Mouse (Mus musculus) lung, postnatal 25 days (tissue): ENCODE measurements around the gene Atp6v1b1.

ENCODE experiments used
- DNase-seq: peaks from one replicate; pipeline ENCODE4 v3.0.0; 2022; ENCODE audit warnings: low spot score

Gene Atp6v1b1

DNA sequence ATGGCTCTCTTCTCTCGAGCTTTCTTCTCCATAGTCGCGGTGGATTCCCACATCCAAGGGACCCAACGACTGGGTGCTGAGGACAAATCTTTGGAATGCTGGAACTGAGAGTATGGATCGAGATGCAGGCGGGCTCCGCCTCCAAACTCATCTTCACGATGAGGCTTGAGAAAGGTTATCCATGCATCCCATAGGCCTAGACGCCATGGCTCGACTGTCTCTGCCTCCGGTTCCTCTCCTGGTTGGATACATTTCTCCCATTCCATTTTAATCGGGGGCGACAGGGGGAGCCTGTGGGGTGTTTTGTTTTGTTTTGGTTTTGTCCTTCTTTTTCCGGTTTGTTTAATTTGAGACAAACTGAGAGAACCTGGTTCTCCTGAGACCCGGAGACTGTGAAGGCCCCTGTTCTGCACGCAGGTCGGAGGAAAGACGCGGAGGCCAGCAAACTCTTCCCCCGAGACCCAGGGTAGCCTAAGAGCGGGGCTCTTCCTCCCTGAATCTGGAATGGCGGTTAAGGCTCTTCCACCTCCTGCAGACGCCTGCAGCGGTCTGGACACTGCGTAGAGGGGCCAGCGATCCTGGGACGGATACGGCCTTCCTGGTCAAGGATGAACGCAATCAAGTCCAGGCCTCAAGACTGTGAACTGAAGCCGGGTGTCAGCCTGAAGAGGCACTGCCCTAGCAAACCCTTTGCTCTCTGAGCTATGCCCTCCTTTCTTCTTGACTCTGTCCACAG, 27.2 kb upstream of the Atp6v1b1 start:
- no peak for DNase-seq

DNA sequence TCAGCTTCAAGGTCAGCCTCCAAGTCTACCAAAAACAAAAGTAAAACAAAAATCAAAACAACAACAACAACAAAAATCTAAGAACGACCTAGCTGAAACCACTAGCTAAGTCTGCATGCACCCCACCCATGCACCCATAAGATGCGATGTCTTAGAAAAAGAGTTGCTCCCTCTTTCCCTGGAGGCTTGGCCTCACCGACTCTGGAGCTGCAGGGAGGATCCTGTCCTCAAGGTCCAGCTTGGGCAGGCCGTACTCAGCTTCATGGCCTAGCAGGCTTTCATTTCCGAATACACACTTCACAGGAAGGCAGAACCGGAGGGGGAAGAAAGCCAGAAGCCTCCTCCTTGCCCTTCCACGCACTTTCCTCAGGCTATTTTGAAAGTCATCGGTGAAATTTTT, 25.8 kb upstream of the Atp6v1b1 start:
- no peak for DNase-seq

DNA sequence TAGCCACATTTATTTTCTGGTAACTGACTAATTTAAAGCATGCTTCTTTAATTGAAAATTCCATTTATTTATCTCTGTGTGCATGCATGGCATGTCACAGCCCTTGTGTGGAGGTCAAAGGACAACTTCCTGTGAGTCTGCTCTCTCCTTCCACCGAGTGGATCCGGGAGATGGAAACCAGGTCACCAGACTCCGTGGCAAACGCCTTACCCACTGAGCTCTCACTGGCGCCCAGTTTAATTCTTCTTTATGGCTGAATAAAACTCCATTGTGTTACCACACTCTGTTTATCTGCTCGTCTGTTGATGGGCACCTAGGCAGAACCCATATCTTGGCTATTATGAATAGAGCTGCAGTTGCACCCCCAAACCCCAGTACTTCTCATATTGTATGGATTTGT, 20.3 kb upstream of the Atp6v1b1 start:
- DNase-seq = no peak

DNA sequence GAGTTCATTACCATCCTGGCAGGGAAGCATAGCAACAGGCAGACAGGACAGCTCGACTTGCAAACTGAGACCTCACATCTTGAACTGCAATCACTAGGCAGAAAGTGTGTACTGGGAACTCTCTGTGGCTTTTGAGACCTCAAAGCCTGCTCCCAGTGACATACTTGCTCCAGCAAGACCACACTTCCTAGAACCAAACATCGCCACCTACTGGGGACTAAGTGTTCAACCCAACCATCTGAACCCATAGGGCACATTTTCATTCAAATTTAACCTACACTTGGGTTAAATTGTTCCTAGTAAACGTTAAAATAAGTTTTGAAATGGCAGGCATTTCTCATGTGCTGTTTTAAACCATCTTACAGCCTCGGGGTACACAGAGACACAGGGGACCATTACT, 15.6 kb upstream of the Atp6v1b1 start:
- DNase-seq = no peak

DNA sequence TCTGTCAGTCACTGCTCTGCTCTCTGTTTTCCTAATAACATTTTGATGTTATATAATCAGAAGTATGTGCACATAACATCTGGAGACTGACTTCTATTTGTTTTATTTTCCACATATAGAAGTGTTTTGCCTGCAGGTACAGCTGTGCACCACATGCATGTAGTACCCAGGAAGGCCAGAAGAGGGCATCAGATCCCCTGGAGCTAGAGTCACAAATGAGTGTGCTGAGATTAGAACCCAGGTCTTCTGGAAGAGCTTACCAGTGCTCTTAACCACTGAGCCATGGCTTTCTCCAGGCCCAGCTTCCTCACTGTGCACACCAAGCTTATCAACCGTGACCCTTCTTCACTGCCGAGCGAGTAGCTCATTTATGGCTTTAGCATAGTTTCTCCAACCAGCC, 14.3 kb upstream of the Atp6v1b1 start:
- DNase-seq = no peak

DNA sequence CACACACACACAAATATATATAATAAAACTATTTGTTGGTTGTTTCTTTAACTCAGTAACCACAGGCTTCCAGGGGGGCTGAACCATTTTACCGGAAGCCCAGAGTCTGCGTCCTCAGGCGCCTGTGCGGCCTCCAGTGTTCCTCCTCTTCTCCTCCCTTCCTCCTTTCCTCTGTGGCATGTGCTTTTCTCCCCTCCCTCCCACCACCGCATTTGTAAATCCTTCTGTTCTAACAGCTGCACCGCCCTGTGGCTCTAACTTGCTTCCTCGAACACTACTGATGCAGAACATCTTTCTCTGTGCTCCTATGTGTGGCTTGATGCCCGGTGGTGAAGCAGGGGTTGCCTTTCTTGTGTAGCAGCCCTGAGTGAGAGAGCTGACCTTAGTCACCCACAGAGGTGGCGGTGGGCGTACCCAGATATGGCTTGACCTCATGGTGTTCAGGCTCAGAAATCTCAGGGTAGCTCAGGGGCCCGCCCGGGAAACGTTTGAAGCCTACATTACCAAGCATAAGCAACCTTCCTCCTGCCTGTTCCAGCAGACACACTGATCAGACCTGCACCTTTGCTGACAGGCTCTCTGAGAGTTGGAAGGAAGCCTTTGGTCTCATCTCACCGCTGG, 13.3 kb upstream of the Atp6v1b1 start:
- DNase-seq = no peak

DNA sequence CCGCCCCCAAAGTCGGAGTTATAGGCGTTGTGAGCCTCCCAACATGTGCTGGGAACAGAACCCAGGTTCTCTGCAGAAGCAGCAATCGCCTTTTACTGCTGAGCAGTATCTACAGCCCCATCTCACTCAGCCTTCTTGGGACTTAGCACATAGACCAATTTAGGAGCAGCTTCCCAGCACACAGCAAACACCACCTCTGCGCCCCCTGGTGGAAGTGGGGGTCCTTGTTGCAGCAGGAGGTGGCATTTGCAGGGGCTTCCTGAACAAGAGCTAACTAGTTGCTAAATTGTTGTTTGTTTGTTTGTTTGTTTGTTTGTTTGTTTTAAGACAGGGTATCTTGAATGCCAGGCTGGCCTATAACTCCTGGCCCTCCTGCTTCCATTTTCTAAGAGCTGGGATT, 11.7 kb upstream of the Atp6v1b1 start:
- peak; percentile 62 for DNase-seq

DNA sequence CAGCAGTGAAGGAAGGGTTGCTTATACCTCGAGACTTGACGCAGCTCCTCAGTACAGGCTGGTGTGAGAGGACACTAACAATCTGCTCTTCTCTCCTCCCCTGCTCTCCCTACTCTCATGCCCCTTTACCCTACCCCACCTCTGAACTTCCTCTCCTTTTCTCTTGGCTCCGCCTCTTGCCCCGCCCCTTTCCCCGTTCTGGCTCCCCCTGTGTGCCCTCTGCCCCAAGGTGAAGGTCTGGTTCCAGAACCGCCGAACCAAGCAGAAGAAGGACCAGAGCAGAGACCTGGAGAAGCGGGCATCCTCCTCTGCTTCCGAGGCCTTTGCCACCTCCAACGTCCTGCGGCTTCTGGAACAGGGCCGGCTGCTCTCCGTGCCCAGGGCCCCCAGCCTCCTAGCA, 5.5 kb upstream of the Atp6v1b1 start:
- DNase-seq = no peak

DNA sequence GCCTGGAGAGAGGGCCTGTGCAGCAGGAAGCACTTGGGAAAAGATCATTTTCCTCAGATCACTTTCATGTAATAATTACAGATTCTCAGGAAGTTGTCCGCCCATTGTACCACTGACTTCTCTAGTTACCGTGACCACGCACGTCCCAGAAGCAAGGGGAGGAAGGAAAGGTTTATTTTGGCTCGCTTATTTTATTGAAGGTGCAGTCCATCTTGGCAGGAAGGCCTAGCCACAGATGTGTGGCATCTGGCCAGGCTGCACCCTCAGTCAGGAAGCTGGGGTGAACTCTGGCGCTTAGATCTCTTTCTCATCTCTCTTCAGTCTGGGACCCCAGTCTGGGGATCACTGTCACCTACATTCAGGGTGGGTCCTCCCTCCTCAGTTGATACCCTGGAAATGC, 4.2 kb upstream of the Atp6v1b1 start:
- no peak for DNase-seq

DNA sequence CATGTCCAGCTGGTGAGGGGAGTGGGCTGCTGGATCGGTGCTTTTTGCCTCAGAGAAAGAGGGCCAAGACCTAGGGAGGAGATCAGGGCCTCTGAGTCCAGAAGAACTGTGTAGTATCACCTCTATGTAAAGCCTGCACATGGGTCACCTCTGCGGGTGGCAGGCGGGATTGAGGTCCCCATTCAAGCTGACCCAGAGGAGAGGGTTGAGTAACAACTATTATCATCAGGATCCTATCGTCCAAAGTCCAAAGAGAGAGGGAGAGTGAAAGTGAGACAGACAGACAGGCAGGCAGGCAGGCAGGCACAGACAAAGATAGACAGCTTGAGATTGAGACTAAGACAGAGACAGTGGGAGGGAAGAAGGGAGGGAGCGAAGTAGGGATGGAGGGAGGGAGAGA, 422 bp downstream of the Atp6v1b1 start:
- no peak for DNase-seq

DNA sequence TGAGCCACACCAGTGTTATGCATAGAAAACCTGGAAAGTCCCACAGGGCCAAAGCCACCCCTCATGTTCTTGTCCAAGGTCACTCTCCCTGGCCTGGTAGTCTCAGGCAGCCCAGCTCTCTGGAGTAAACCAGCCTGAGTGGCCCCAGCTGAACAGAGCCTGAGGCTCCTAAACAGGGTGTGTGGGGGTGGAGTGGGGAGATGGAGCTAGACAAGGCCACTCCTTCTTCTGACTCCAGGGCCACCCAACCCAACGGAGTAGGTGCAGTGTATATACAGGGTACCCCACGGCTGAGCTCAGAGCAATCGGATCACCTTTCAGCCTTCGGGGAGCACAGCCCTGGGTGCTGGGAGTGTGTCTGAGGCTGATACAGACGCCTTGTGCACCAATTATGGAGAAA, 1.3 kb downstream of the Atp6v1b1 start:
- no peak for DNase-seq

DNA sequence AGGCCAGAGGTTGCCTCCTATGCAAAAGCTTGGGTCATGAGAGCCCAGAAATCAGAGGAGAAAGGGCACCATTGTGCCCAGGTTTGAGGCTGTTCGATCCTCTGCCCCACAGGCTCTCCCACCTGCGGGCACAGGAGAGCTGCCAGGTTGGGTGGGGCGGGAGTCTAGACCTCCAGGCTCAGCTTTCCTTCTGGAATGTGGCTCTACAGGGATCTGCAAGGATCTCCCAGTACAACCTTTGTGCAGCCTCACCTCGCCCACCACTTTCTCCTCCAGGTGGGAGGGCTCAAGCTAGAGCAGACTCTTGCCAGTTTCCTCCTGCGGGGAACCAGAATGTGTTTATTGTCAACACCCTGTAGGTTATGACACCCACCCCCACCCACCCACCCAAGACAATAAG, 1.8 kb downstream of the Atp6v1b1 start:
- DNase-seq = peak; percentile 21

DNA sequence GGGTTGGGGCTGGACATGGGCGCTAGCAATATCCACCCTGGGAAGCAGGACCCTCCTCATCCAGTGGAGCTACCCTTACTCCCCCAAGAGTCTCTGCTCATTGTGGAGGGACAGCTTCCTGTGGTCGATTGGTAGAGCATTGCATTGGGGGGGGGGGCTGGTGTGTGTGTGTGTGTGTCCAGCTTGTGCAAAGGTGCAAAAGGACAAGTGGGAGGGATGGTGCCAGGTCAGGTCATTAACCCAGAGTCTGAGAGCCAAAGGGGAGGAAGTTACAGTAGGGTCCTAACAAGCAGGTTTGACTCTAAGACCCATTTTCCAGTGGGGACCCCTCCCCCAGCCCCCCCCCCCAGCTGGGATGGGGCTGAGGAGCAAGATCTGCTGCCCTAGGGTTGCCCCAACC, 2.7 kb downstream of the Atp6v1b1 start:
- no peak for DNase-seq

DNA sequence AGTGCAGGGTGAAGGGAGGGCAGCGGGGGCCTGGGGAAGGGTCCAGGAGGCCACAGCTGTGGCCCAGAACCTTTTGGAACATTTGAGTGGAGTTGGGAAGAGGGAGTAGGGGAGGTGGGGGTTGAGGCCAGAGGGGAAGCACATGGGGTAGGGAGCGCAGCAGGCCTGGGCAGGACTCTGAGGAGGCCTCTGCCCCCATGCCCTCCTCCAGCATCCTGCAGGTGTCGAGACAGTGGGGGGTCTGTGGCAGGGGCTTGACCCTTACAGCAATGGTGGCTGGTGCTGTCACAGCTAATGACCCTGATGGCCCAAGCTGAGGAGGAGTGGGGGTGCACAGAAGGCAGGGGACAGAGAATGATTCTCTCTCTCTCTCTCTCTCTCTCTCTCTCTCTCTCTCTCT, 6.5 kb downstream of the Atp6v1b1 start:
- no peak for DNase-seq

DNA sequence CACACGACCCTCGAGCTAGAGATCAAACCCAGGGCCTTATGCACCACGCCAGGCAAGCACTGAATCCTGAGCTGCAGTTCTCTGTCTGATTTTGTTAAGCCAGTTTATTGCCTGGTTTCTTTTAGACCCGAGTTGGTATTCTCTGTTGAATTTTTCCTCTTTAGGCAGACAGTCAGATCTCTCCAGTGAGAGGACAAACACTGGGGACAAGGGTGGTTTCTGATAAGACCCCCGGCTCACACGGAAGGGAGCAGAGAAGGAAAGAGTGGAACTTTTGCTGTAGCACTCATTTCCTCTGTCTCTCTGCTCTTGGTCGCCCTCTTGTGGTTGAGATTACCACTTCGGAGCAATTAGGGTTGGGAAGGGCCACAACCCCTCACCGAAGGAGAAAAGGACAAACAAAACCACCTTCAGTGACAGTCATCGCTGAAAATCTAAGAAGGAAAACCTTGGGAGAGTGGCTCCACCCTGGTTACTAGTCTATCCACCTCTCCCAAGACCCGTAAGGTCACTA, 7.4 kb downstream of the Atp6v1b1 start:
- peak; percentile 54 for DNase-seq

DNA sequence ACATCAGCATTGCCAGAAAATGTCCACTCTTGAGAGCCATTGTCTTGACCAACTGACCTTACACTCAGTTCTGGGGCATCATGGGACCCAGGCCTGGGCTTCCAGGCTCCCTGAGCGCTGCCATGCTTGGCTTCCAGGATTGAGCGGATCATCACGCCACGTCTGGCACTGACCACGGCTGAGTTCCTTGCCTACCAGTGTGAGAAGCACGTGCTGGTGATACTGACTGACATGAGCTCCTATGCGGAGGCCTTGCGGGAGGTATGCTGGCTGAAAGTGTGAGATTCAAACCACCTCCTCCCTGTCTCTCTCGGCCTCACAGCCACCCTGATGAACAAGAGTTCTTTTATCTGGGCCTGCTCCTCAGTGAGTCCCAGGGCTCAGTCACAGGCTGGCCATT, 13.3 kb downstream of the Atp6v1b1 start:
- DNase-seq = no peak

DNA sequence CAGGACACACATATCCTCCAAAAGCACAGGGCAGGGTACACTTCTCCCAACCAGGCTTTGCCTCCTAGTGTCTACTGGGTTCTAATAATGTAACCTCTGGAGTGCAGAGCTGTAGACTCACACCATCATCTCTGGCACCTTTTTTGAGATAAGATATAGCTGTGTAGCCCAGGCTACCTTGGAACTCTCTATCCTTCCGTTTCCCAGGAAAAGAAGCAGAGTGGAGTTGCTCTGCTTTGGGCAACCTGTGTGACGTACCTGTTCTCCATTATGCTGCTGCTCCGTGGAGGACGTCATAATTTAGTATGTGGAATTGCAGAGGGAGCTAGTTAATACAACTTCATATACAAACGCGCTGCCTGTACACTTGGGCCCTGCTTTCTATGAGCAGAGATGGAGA, 19.6 kb downstream of the Atp6v1b1 start, which contains the start of gene Ankrd53:
Gene Ankrd53, plus strand, starts transcription at position 301 of the 400 bp plus-strand sequence.
- DNase-seq = no peak

DNA sequence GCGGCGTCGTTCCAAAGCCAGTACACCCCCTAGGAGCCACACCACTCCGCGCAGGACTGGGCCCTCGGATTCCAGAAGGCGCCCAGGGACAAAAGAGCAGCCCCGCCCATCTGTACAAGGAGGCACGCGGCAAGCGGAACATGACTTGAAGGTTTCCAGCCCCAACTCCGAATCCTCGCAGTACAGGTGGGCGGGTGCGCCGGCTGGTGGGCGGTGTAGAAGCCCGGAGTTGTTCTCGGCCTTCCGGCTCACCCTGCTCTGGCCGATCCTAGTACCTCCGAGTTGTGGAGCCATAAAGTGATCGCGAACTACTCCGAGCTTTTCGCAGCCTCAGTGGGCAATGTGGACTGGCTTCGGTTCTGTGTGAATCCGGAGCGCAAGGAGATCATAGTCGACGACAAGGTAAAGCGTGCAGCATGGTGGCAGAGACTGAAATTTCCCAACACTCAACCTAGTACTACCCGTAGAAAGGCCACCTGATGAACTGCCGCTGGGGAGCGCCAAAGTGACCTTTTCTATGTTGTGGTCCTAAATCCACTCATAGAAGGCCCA, 20.2 kb downstream of the Atp6v1b1 start:
- no peak for DNase-seq

DNA sequence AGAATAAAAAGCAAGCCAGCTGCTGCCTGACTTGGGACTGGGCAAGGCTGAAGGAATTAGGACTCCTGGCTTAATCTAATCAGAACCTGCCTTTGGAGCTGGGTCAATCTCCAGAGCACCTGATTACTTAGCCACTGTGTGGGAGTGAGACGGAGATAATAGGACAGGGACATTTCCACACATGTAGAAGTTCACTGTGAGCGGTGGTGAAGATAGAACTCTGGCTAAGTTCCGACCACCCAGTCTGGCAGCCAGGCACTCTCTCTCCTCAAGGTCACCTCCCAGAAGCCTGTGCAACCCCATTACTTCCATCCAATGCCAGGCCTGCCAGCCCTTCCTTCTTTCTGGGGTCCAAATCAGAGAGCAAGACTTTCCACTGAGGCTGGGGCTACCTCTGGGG, 24.2 kb downstream of the Atp6v1b1 start:
- DNase-seq = no peak

DNA sequence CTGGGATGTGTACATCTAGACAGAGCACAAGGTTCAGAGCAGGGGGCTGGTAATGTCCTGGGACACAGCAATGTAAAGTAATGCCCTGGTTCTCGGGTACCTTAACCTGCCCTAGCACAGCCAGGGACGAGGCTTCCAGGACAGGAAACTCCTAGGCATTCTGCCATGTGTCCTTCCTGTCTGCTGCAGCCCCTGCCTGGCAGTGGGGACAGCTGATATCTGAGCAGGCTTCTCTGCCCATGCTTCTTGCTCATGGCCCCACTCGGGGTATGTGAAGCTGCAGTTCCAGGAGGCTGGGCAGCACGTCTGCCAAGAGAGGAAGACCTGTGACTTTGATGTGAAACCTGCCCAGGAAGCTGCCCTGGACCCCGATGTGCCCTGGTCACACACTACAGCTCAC, 25.7 kb downstream of the Atp6v1b1 start:
- DNase-seq = no peak

DNA sequence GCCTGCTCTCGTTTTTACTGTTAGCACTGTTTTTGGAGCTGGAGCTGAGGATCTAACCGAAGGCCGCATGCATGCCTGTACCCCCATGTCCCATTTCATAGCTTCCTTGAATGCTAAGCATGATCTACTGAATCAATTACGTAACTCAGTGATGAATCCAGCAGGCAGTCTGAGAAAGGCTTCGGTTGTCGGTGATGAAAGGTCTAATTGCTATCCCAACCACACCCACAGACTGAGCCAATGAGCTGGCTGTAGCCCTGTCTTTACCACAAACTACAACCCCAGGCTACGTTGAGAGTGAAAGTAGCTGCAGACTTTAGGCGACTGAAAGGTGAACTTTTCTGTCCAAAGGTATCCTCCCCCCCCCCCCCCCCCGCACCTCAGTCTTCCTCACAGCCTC, 31.3 kb downstream of the Atp6v1b1 start:
- DNase-seq = no peak

DNA sequence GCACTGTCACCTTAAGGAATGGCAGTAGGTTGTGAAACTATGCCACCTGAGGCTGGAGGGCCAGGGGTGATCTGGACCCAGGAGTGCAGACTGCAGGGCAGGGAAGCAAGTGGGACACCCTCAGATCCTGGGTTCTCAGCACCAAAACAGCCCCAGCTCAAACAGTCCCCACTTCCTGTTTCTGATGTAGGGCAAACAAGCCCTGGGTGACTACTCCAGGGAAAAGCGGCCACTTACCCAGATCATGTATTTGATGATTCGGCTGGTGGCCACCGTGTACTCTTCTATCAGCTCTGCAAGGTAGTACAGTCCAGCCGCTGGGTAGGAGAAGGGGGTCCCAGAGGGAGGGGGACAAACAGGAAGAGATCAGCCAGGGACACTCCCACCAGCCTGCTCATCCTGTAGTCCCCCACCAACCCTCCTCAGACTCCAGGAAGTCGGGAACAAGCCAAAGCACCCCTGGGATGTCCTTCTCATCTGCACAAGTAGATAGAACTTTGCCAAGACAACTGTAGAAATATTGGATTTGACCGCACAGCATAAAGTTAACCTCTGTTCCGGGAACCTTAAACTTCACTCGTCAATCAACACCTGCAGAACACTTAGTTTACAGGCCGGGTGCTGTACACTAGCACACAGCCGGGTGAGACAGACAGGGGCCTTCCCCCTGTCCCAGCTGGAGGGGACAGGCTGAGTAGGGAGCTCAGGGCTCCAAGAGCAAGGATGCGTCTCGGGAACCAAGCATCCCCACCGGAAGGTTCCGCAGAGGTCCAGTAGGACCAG, 32.2 kb downstream of the Atp6v1b1 start:
- no peak for DNase-seq
